Mouse (Mus musculus) right cerebral cortex, postnatal 25 days (tissue): ENCODE measurements around the gene Gm3376.
"Not testable (repeated sequence)": the region's sequence is repeated elsewhere in the genome, so short reads cannot be mapped to it uniquely, and the experiment has no call there.

Source experiments
- DNase-seq: peaks from one replicate; pipeline ENCODE4 v3.0.0; 2022

Gm3376 gene

GRCm38 (mm10) chrY:3771373-3771772 is at the start of gene Gm3376:
TSS of gene Gm3376 (plus strand) at chrY:3771673.
- not testable (repeated sequence) for DNase-seq
